33 mouse cellular contexts compared by ENCODE assay signal in genomic region chr3:9103456-9103855, GRCm38 (mm10).
"Had no signal": no experiment of that assay in that cellular context is flagged by ENCODE, and none has a peak within 500 bp of the region (broad histone marks: within the 10 kb centered on the region; RNA-seq: fewer than 3 reads in every experiment).

No protein-coding gene starts in this region.

- DNase-seq: heart, postnatal 10 days; heart, postnatal 14 days; heart, postnatal 36 days; heart, postnatal 4 days; kidney, adult 11 months; kidney, adult 18-20 months; kidney, adult 2 months; kidney, adult 8-10 months; kidney, adult 9 months; kidney, postnatal 10 days; kidney, postnatal 14 days; kidney, postnatal 25 days; kidney, postnatal 36 days; kidney, postnatal 4 days; layer of hippocampus, adult 9-11 months; layer of hippocampus, postnatal 36 days had no signal

- H3K36me3 ChIP-seq: heart, embryonic 12.5 days; heart, embryonic 13.5 days; heart, embryonic 15.5 days; hindbrain, embryonic 10.5 days; hindbrain, embryonic 12.5 days; hindbrain, embryonic 13.5 days; hindbrain, embryonic 15.5 days; intestine, embryonic 15.5 days; kidney, embryonic 15.5 days had no signal

- H3K9ac ChIP-seq: heart, embryonic 12.5 days; heart, embryonic 13.5 days; heart, embryonic 15.5 days; hindbrain, embryonic 12.5 days; hindbrain, embryonic 13.5 days; hindbrain, embryonic 14.5 days; hindbrain, embryonic 15.5 days; intestine, embryonic 15.5 days; kidney, embryonic 15.5 days had no signal

- ATAC-seq: hindbrain, embryonic 16.5 days; hindbrain, postnatal 0 days; intestine, embryonic 15.5 days; intestine, embryonic 16.5 days; intestine, postnatal 0 days had no signal

- H3K4me1 ChIP-seq: hindbrain, embryonic 12.5 days; hindbrain, embryonic 13.5 days; hindbrain, embryonic 15.5 days had no signal

- H3K4me2 ChIP-seq: heart, embryonic 12.5 days; heart, embryonic 13.5 days; heart, embryonic 15.5 days; hindbrain, embryonic 12.5 days; hindbrain, embryonic 13.5 days; hindbrain, embryonic 14.5 days; hindbrain, embryonic 15.5 days; intestine, embryonic 15.5 days; kidney, embryonic 15.5 days had no signal

- H3K27me3 ChIP-seq: heart, embryonic 12.5 days; heart, embryonic 13.5 days; heart, embryonic 15.5 days; hindbrain, embryonic 12.5 days; hindbrain, embryonic 13.5 days; hindbrain, embryonic 15.5 days; intestine, embryonic 15.5 days; kidney, embryonic 15.5 days had no signal

- H3K4me3 ChIP-seq: heart, embryonic 12.5 days; heart, embryonic 13.5 days; heart, embryonic 15.5 days; hindbrain, embryonic 10.5 days; hindbrain, embryonic 12.5 days; hindbrain, embryonic 13.5 days; hindbrain, embryonic 15.5 days; intestine, embryonic 15.5 days; kidney, embryonic 15.5 days; layer of hippocampus, adult 2 months; left cerebral cortex, adult 2 months had no signal

- H3K9me3 ChIP-seq: heart, embryonic 12.5 days; heart, embryonic 13.5 days; heart, embryonic 15.5 days; hindbrain, embryonic 10.5 days; hindbrain, embryonic 12.5 days; hindbrain, embryonic 13.5 days; hindbrain, embryonic 15.5 days; intestine, embryonic 15.5 days; kidney, embryonic 15.5 days had no signal

- H3K27ac ChIP-seq: heart, embryonic 13.5 days; heart, embryonic 15.5 days; hindbrain, embryonic 10.5 days; hindbrain, embryonic 12.5 days; hindbrain, embryonic 13.5 days; hindbrain, embryonic 14.5 days; hindbrain, embryonic 15.5 days; hindbrain, postnatal 0 days; intestine, embryonic 15.5 days; kidney, embryonic 15.5 days; kidney, postnatal 0 days; layer of hippocampus, adult 2 months; left cerebral cortex, adult 2 months had no signal
